Mouse (Mus musculus) neural tube, embryonic 12.5 days (tissue): Measurements from ENCODE around the gene Stxbp1. TPM values are rescaled to one million over a fixed set of nuclear protein-coding genes. Genes with fewer than 3 reads are reported as not detected.

Experiments
- ATAC-seq: fragments of 200-750 bp; cut with Nextera tagmentation; 2 replicates; pipeline ENCODE4 v1.8.0; 2017; ENCODE audit warnings: low read depth, mild to moderate bottlenecking, moderate TSS enrichment, moderate library complexity; ENCODE audit not compliant: low FRiP score
- H3K27ac ChIP-seq: fragments of 300-500 bp; sonication (generic); 2 replicates; pipeline ENCODE4 v1.5.1; 2016
- H3K27me3 ChIP-seq: fragments of 300-500 bp; sonication (generic); replicated peaks from 2 replicates; pipeline ENCODE4 v1.6.1; 2016; ENCODE audit warnings: mild to moderate bottlenecking
- H3K36me3 ChIP-seq: fragments of 300-500 bp; sonication (generic); 2 replicates; pipeline ENCODE4 v1.6.1; 2016; ENCODE audit warnings: mild to moderate bottlenecking
- H3K4me1 ChIP-seq: fragments of 300-500 bp; sonication (generic); 2 replicates; pipeline ENCODE4 v1.6.1; 2016
- H3K4me2 ChIP-seq: fragments of 300-500 bp; sonication (generic); replicated peaks from 2 replicates; pipeline ENCODE4 v1.6.1; 2016; ENCODE audit warnings: mild to moderate bottlenecking
- H3K4me3 ChIP-seq: fragments of 300-500 bp; sonication (generic); 2 replicates; pipeline ENCODE4 v1.5.1; 2016
- H3K9ac ChIP-seq: fragments of 300-500 bp; sonication (generic); 2 replicates; pipeline ENCODE4 v1.6.1; 2016; ENCODE audit warnings: mild to moderate bottlenecking
- H3K9me3 ChIP-seq: fragments of 300-500 bp; sonication (generic); 2 replicates; pipeline ENCODE4 v1.6.1; 2016; ENCODE audit warnings: mild to moderate bottlenecking
- WGBS: fragments of 180-500 bp; shearing (Covaris S2); methylation state at CpG from one replicate; pipeline ENCODE4 v1.1.7; 2016; 5-methylcytosine and 5-hydroxymethylcytosine counted together
- polyA plus RNA-seq: library from polyadenylated mRNA; unstranded; fragments of >200 nt; fragmentation: Nextera tagmentation; extraction: Ambion mirVana; gene quantifications from 2 replicates; pipeline ENCODE4 v1.2.1, GENCODE M21; 2016

Gene Stxbp1
- polyA plus RNA-seq, 1 experiment from 2014 or later: 130 TPM

DNA sequence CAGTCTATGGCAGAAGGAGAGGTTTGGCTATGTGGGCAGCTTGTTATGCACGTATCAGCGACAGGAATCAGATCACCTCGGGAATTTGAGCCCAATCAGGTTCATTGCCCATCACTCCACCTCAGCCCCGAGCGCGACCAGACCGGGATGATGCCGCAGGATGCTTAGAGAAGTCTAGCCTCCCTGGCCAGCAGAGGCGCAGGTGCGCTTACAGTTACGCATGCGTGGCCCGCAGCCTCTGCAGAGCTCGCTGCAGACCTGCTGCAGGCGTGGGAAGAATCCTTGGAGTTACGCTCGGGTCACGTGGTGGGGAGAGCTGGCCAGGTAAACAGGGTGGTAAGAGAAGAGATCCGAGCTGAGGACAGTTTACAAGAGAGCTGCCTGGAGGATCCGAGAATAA lies 5.1 kb upstream of the Stxbp1 start:
- peaks cover 10% of the 10 kb centered on the region for H3K4me1 ChIP-seq
- ATAC-seq: peak; percentile 8; the same call in 1 of the 2 replicates
- H3K9ac ChIP-seq: peak overlapping the region; percentile 30; the same call in 1 of the 2 replicates
- H3K4me3 ChIP-seq: no peak overlapping the region
- no peaks in the 10 kb centered on the region for H3K36me3 ChIP-seq
- 2% methylated on average over 20 of the region's 20 CpGs for WGBS
- H3K9me3 ChIP-seq: no peaks in the 10 kb centered on the region
- peak overlapping the region; percentile 31 for H3K4me2 ChIP-seq
- peaks cover 10% of the 10 kb centered on the region for H3K27me3 ChIP-seq
- H3K27ac ChIP-seq: no peak overlapping the region

- H3K27me3 ChIP-seq: peaks cover 8% of the 10 kb centered on the region
- H3K9me3 ChIP-seq: no peaks in the 10 kb centered on the region
- H3K27ac ChIP-seq: no peak overlapping the region
- ATAC-seq: peak; percentile 11; the same call in 1 of the 2 replicates
- H3K9ac ChIP-seq: 0 out of 2 replicates have a peak overlapping the region, but pooled peaks have one; percentile 85
- WGBS: 58% methylated on average over 6 of the region's 6 CpGs
- peaks cover 12% of the 10 kb centered on the region for H3K4me1 ChIP-seq
- no peak overlapping the region for H3K4me3 ChIP-seq
- H3K4me2 ChIP-seq: peak overlapping the region; percentile 95
- no peaks in the 10 kb centered on the region for H3K36me3 ChIP-seq
Observed at GRCm38 (mm10) chr2:32847468-32847821, 400 bp upstream of the Stxbp1 start.

DNA sequence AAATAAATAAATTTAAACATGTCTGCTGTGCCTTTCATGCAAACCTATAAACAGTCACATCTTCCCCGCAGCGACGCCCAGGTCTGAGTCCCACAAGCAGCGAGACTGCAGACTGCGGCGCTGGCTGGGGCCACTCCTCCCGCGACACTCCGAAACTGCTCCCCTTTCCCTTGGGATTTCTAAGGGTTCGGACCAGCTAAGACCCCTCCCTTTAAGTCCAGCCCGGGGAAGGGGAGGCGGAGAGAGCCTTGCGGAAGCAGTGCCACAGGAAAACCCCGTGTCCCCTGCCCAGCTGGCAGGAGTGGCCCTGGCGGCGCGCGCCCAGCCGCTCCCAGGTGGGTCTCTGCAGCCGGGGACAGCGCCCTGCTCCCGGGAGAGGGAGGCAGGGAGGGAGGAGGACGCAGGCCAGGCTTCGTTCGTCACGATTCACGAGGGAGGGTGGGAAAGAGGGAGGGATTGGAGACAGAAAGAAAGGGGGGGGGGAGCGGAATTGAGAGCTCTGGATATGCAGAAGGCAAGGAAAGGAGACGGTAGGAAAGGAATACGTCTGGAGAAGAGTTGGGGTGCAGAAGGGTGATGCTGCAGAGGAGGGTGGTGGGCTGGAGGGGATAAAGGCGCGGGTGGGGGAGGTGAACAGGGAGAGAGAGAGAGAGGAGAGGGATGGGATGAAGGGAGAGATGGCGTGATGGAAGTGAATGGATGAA lies 792 bp downstream of the Stxbp1 start:
- H3K9ac ChIP-seq: peak overlapping the region; percentile 85
- peak overlapping the region; percentile 95 for H3K4me2 ChIP-seq
- peaks cover 4% of the 10 kb centered on the region; the same call in 1 of the 2 replicates for H3K36me3 ChIP-seq
- H3K27ac ChIP-seq: peak overlapping the region; percentile 59
- H3K27me3 ChIP-seq: no peaks in the 10 kb centered on the region
- peak; percentile 69 for ATAC-seq
- H3K4me1 ChIP-seq: peaks cover 6% of the 10 kb centered on the region
- no peaks in the 10 kb centered on the region for H3K9me3 ChIP-seq
- WGBS: under 1% methylated on average over 33 of the region's 33 CpGs
- peak overlapping the region; percentile 77 for H3K4me3 ChIP-seq

DNA sequence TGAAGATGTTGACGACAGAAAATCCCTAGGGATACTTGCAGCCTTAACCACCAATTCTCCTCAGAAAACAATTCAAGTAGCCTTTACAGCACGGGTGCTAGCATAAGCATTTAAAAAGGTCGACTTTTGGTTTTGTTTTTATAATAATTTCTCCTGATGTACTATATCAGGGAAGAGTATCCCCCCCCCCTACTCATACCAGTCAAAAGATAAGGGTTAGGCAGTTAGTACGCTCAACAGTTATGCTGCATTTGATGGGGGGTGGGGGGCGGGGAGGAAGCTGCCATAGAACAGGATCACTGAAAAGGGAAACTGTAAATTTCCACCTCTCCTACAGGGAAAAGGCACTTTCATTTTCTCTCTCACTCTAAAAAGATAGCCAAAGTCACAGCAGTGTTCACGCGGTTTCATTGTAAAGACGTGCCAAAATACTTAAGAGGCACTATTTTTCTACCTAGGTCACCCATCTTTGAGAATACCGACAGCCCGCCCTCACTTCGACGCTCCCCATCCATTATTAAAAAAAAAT lies 1.4 kb downstream of the Stxbp1 start:
- WGBS: 4% methylated on average over 12 of the region's 12 CpGs
- no peak for ATAC-seq
- H3K9me3 ChIP-seq: no peaks in the 10 kb centered on the region

GRCm38 (mm10) chr2:32842558-32842957 lies 4.5 kb downstream of the Stxbp1 start:
- Histone ChIP-seq H3K9ac (no peak overlapping the region), H3K4me3 (no peak overlapping the region), H3K27ac (no peak overlapping the region), H3K4me1 (peaks cover 10% of the 10 kb centered on the region), H3K27me3 (no peaks in the 10 kb centered on the region), H3K4me2 (no peak overlapping the region), H3K36me3 (peaks cover 4% of the 10 kb centered on the region; the same call in 1 of the 2 replicates), H3K9me3 (no peaks in the 10 kb centered on the region)
- 45% methylated on average over 4 of the region's 4 CpGs for WGBS
- ATAC-seq: no peak

More for the DNA sequence above, 1.4 kb downstream of the Stxbp1 start:
- peaks cover 6% of the 10 kb centered on the region for H3K4me1 ChIP-seq
- H3K9ac ChIP-seq: peak overlapping the region; percentile 85
- H3K27me3 ChIP-seq: no peaks in the 10 kb centered on the region
- H3K4me3 ChIP-seq: peak overlapping the region; percentile 77
- peak overlapping the region; percentile 95 for H3K4me2 ChIP-seq
- 0 out of 2 replicates have a peak overlapping the region, but pooled peaks have one; percentile 59 for H3K27ac ChIP-seq
- H3K36me3 ChIP-seq: peaks cover 4% of the 10 kb centered on the region; the same call in 1 of the 2 replicates

DNA sequence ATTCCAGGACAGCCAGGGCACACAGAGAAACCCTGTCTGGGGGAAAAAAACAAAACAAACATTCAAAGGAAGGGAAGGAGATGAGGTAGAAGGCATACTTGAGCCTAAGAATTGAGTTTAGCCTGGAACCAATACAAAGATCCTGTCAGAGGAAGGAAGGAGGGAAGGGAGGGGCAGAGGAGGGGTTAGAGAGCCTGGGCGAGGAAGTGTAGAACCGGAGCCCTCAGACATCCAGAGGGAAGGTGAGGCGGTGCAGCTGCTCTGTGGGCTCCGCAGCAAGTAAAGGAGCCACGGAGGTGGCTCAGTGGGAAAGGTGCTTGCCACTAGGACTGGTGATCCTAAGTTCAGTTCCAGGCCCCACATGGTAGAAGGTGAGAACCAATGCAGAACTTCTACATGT lies 5.9 kb downstream of the Stxbp1 start:
- no peak for ATAC-seq
- peaks cover 4% of the 10 kb centered on the region; the same call in 1 of the 2 replicates for H3K36me3 ChIP-seq
- H3K4me1 ChIP-seq: peaks cover 7% of the 10 kb centered on the region
- 72% methylated on average over 5 of the region's 5 CpGs for WGBS
- H3K27ac ChIP-seq: no peak overlapping the region
- H3K4me2 ChIP-seq: no peak overlapping the region
- H3K4me3 ChIP-seq: no peak overlapping the region
- no peaks in the 10 kb centered on the region for H3K9me3 ChIP-seq
- H3K9ac ChIP-seq: no peak overlapping the region
- H3K27me3 ChIP-seq: no peaks in the 10 kb centered on the region

DNA sequence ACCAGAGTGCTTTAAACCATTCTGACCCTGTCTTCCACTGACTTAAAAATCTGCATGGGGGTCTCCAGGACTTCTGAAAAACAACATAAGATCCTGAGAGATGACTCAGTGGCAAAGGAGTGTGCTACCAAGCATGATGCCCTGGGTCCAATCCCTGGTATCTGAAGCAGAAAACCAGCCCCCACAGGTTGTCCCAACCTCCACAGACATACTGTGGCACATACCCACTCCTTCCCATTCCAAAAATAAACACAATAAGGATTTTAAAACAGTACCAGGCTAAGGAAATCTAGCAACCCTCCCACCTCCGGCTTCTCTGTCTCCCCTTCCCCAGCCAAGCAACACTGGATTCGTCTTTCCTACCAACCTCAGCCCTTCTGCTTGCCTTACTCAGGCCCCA lies 7.8 kb downstream of the Stxbp1 start:
- H3K4me2 ChIP-seq: no peak overlapping the region
- no peak overlapping the region for H3K9ac ChIP-seq
- H3K9me3 ChIP-seq: no peaks in the 10 kb centered on the region
- H3K36me3 ChIP-seq: peaks cover 4% of the 10 kb centered on the region; the same call in 1 of the 2 replicates
- WGBS: 85% methylated on average over 2 of the region's 2 CpGs
- H3K27me3 ChIP-seq: no peaks in the 10 kb centered on the region
- H3K4me3 ChIP-seq: no peak overlapping the region
- H3K27ac ChIP-seq: no peak overlapping the region
- H3K4me1 ChIP-seq: peaks cover 3% of the 10 kb centered on the region; the same call in 1 of the 2 replicates
- ATAC-seq: no peak

DNA sequence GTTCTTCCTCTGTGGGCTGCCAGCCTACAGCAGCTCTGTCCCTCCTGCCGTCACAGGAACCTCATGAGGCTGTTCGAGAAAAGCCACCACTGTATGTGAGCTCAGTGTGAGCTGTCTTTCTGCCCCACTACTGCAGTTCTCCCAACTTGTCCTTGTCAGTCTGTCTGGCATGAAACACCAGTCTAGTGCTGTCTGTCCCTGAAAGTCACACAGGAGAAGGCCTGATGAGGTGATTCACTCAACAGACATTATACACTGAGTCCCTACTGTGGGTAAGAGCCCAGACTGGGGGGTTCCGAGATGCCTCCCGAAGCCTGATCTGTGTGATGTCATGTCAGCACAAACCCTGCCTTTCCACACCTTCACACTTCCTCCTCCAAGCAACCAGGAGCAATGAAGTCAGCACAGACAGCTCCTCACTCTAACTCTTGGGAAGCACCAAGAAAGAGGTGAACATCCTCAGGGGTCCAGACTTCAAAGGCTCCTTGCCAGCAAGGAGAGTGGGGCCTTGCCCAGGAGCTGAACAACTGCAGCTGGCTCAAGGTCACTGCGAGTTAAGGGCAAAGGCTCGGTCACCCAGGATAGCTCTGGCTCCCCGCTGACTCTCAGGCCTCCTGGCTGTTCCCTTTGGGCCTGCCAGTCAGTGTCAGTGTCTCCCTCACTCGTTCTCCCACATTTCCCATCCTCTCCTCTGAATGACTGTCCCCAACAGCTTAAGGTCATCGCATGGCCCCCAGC lies 8.7 kb downstream of the Stxbp1 start:
- H3K27ac ChIP-seq: no peak overlapping the region
- no peak overlapping the region for H3K9ac ChIP-seq
- H3K27me3 ChIP-seq: no peaks in the 10 kb centered on the region
- H3K9me3 ChIP-seq: no peaks in the 10 kb centered on the region
- peaks cover 4% of the 10 kb centered on the region; the same call in 1 of the 2 replicates for H3K36me3 ChIP-seq
- no peak overlapping the region for H3K4me2 ChIP-seq
- ATAC-seq: no peak
- H3K4me1 ChIP-seq: peaks cover 3% of the 10 kb centered on the region; the same call in 1 of the 2 replicates
- WGBS: 64% methylated on average over 9 of the region's 9 CpGs
- no peak overlapping the region for H3K4me3 ChIP-seq

DNA sequence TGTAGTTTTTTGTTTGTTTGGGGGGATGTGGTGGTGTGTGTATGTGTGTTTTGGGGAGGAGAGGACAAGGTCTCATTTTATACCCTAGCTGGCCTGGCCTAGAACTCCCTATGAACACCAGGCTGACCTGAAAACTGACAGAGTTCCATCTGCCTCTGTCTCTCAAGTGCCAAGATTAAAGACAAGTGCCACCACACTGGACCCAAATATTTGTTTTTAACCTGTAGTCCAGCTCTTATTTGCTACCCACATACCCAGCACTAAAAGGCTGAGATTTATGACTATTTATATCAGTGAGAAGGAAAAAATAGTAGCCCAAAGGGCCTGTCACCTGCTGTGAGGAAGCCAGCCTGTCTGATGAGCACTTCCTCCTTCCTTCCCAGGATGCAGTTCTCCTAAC lies 11.5 kb downstream of the Stxbp1 start:
- Histone ChIP-seq H3K27me3 (no peaks in the 10 kb centered on the region), H3K4me2 (no peak overlapping the region), H3K9me3 (no peaks in the 10 kb centered on the region), H3K4me1 (peaks cover 3% of the 10 kb centered on the region; the same call in 1 of the 2 replicates), H3K36me3 (no peaks in the 10 kb centered on the region; the same call in 1 of the 2 replicates), H3K27ac (no peak overlapping the region), H3K4me3 (no peak overlapping the region), H3K9ac (no peak overlapping the region)
- ATAC-seq: no peak

DNA sequence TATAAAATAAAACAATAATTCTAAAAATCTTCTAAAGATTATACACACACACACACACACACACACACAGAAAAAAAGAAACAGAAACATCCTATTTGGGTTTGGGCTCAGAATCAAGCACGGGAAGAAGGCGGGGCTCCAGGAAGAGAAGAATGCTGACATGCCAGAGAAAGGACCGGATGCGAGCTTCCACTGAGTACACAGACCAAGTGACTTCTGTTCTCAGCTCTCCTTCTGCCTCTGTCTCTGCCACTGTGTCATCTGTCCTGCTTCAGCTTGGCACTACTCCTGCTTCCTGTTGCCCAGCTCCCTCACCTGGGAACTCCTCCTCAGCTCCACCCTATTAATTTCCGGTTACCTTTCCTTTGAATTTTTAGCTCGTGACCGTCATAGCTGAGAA lies 12.5 kb downstream of the Stxbp1 start:
- H3K27me3 ChIP-seq: no peaks in the 10 kb centered on the region
- H3K4me2 ChIP-seq: no peak overlapping the region
- H3K36me3 ChIP-seq: no peaks in the 10 kb centered on the region
- peaks cover 3% of the 10 kb centered on the region; the same call in 1 of the 2 replicates for H3K4me1 ChIP-seq
- no peak overlapping the region for H3K9ac ChIP-seq
- no peaks in the 10 kb centered on the region for H3K9me3 ChIP-seq
- no peak overlapping the region for H3K4me3 ChIP-seq
- ATAC-seq: no peak
- WGBS: 71% methylated on average over 7 of the region's 7 CpGs
- H3K27ac ChIP-seq: 0 out of 2 replicates have a peak overlapping the region, but pooled peaks have one; percentile 21

DNA sequence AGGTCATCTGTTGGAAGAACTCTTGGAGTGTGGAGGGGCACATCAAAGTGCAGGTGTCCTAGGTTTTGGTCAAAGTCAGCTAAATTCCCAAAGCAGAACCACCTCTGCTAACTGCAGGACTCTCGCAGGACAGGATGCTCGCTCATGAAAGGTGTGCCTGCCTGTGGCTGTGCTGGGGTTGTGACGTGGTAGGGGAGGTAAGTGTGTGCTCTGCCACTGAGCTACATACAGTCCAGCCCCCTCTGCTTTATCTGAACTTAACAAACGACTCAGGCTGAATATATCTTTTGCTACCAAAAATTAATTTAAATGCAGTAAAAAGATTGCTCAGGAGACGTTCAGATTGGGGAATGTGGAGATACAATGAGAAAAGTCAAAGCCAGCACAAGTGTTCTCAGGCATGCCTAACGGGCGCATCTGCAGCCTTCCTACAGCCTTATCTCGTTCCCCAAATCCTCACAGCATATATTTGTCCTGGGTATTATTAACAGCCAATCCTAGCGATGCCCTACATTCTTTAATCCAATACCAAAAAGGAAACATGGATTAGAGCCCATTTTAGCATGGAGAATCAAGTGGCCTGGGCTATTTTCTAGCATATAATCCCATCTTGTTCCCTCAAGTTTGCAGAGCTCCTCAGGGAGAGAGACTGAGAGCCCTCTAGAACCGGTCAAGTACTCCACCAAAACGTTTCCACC lies 17.9 kb downstream of the Stxbp1 start:
- no peak overlapping the region for H3K4me2 ChIP-seq
- no peak for ATAC-seq
- WGBS: 83% methylated on average over 11 of the region's 11 CpGs
- no peaks in the 10 kb centered on the region for H3K27me3 ChIP-seq
- no peak overlapping the region for H3K27ac ChIP-seq
- H3K4me1 ChIP-seq: peaks cover 5% of the 10 kb centered on the region
- no peaks in the 10 kb centered on the region for H3K9me3 ChIP-seq
- no peak overlapping the region for H3K9ac ChIP-seq
- no peak overlapping the region for H3K4me3 ChIP-seq
- H3K36me3 ChIP-seq: no peaks in the 10 kb centered on the region

DNA sequence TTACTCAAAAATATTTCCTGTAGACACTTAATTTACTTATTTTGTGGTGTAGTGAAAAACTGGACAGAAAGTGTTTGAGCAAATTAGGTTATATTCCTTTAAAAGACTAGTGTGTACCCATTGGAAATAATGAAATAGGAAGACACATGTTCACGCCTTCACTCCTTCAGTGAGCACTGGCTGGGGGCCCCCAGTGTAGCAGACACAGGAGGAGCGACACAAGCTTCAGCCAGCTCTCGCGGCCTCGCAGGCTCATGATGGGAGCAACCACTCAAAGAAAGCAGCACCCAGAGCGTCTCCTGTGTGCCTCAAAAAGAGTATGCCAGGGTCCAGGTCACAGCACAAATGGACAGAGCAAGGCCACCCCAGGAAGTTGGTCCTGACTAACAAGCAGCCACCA lies 21.2 kb downstream of the Stxbp1 start:
- Histone ChIP-seq H3K4me1 (peaks cover 22% of the 10 kb centered on the region), H3K9me3 (no peaks in the 10 kb centered on the region), H3K36me3 (peaks cover 5% of the 10 kb centered on the region; the same call in 1 of the 2 replicates), H3K27ac (no peak overlapping the region), H3K9ac (no peak overlapping the region), H3K4me2 (no peak overlapping the region), H3K27me3 (no peaks in the 10 kb centered on the region), H3K4me3 (no peak overlapping the region)
- no peak for ATAC-seq
- WGBS: 85% methylated on average over 6 of the region's 6 CpGs
